Mouse (Mus musculus) megakaryocyte, embryonic 14.5 days (primary cell): ENCODE results near the gene Agmat. TPM values are rescaled to one million over a fixed set of nuclear protein-coding genes. Genes with fewer than 3 reads are reported as not detected.

Source experiments
- H3K27me3 ChIP-seq: replicated peaks from 2 replicates; pipeline ENCODE3; 2012; ENCODE audit warnings: inconsistent platforms
- H3K36me3 ChIP-seq: replicated peaks from 2 replicates; pipeline ENCODE3; 2012; ENCODE audit warnings: low read length, inconsistent platforms, mixed read lengths
- H3K4me1 ChIP-seq: 2 replicates; pipeline ENCODE4 v1.6.1; 2012; ENCODE audit warnings: inconsistent platforms
- H3K4me3 ChIP-seq: replicated peaks from 2 replicates; pipeline ENCODE3; 2012; ENCODE audit warnings: moderate library complexity, mild to moderate bottlenecking, inconsistent platforms
- H3K9me3 ChIP-seq: 2 replicates; pipeline ENCODE4 v1.6.1; 2012; ENCODE audit warnings: inconsistent platforms
- FLI1 ChIP-seq: IDR thresholded peaks from 2 replicates; pipeline ENCODE4 v1.6.1; 2012; ENCODE audit warnings: low read length, inconsistent platforms, mixed read lengths
- GATA1 ChIP-seq: IDR thresholded peaks from 3 replicates; pipeline ENCODE4 v1.6.1; 2012; ENCODE audit warnings: mixed read lengths, low read length, inconsistent platforms, borderline replicate concordance
- polyA plus RNA-seq: library from polyadenylated mRNA; stranded (reverse); fragments of >175 nt; gene quantifications from 2 replicates; pipeline ENCODE4 v1.2.3, GENCODE M21; 2012; ENCODE audit warnings: low replicate concordance; ENCODE audit not compliant: insufficient read depth

Gene Agmat
- polyA plus RNA-seq, 1 experiment: not detected

DNA sequence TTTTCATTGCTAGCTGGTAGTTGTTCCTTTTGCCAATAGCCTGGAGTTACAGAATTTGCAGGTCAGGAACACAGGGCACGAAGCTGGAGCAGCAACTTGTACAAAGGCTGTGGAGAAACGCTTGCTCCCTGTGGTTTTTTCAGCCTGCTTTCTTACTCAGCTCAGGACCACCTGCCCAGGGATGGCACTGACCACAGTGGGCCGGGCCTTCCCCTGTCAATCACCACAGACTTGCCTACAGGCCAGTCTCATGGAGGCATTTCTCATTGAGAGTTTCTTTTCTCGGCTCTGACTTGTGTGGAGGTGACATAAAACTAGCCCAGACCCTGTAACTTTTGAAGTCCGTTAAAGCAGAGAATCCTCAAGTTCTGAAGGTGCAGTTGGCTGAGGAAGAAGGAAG lies 51.1 kb downstream of the Agmat start:
- Histone ChIP-seq H3K4me3 (no peak overlapping the region), H3K9me3 (no peaks in the 10 kb centered on the region), H3K4me1 (peaks cover 27% of the 10 kb centered on the region), H3K36me3 (peaks cover 25% of the 10 kb centered on the region), H3K27me3 (no peaks in the 10 kb centered on the region)
- no peak for TF ChIP-seq GATA1
- no peak for TF ChIP-seq FLI1

- Histone ChIP-seq H3K27me3 (no peaks in the 10 kb centered on the region), H3K36me3 (peaks cover 59% of the 10 kb centered on the region), H3K4me3 (no peak overlapping the region), H3K4me1 (0 out of 2 replicates have a peak, but pooled peaks cover 4% of the 10 kb centered on the region), H3K9me3 (no peaks in the 10 kb centered on the region)
- no peak for TF ChIP-seq GATA1
- no peak for TF ChIP-seq FLI1
These were observed 57.6 kb downstream of the Agmat start for GRCm38 (mm10) chr4:141804105-141804504.

- Histone ChIP-seq H3K27me3 (no peaks in the 10 kb centered on the region), H3K36me3 (peaks cover 77% of the 10 kb centered on the region), H3K9me3 (no peaks in the 10 kb centered on the region), H3K4me3 (no peak overlapping the region), H3K4me1 (peaks cover 4% of the 10 kb centered on the region; the same call in 1 of the 2 replicates)
- TF ChIP-seq GATA1 (no peak), FLI1 (no peak)
These were observed 59.4 kb downstream of the Agmat start for GRCm38 (mm10) chr4:141805886-141806285.

Other genes starting within 250 kb of the Agmat start
- gene Spen, start 208.1 kb upstream of the Agmat start, polyA plus RNA-seq: 101 and 202 TPM in 2 replicates
- gene Fblim1, start 140.6 kb upstream of the Agmat start, polyA plus RNA-seq: 4.7 and 17.1 TPM in 2 replicates
- 1.1 TPM in 1 of 2 replicates, not detected in the other for gene Tmem82, start 128.0 kb upstream of the Agmat start, polyA plus RNA-seq
- not detected in 2 replicates for gene Slc25a34, start 122.9 kb upstream of the Agmat start, polyA plus RNA-seq
- gene Plekhm2, start 81.8 kb upstream of the Agmat start, polyA plus RNA-seq: 19.4 and 24.8 TPM in 2 replicates
- 3.0 and 5.9 TPM in 2 replicates for gene Rsc1a1, start 61.1 kb upstream of the Agmat start, polyA plus RNA-seq
- 0.43 and 1.7 TPM in 2 replicates for gene Ddi2, start 23.3 kb upstream of the Agmat start, polyA plus RNA-seq
- 0.44 and 1.8 TPM in 2 replicates for gene Dnajc16, start 44.3 kb downstream of the Agmat start, polyA plus RNA-seq
- 4.7 and 7.1 TPM in 2 replicates for gene Casp9, start 46.9 kb downstream of the Agmat start, polyA plus RNA-seq
- not detected in 2 replicates for gene Cela2a, start 79.5 kb downstream of the Agmat start, polyA plus RNA-seq
- not detected in 2 replicates for gene Ctrc, start 99.7 kb downstream of the Agmat start, polyA plus RNA-seq
- gene Efhd2, start 128.2 kb downstream of the Agmat start, polyA plus RNA-seq: 34.7 and 93.3 TPM in 2 replicates